31 mouse cellular contexts compared by ENCODE assay signal in the genomic region with DNA sequence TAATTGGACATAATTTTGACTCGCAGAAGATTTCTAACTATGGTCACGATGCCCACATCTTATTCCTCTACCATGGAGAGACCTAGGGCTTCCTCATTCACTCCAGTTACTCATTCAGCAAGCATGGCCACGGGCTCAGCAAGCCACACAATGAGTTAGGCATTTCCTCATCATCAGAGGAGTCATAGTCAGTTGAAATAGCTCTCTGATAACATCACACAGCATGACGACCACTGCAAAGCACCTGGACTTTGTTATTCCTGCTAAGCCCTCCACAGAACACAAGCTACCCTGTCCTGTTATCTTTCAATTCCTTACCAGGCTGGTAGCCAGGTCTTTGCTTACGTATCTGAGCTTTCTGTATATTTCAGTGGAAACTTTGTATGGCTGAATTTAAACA.
DNase-seq lines count a peak whose midpoint lies in the region; ATAC-seq and TF ChIP-seq lines count a peak whose summit lies in the region.
"Had no signal": no experiment of that assay in that cellular context is flagged by ENCODE, and none has a peak within 500 bp of the region (broad histone marks: within the 10 kb centered on the region; RNA-seq: fewer than 3 reads in every experiment).

No protein-coding gene starts in this region.

- no peak overlapping the region for H3K4me2 ChIP-seq in stomach, embryonic 14.5 days (replicated peaks; ENCODE audit: low read depth, low read length)
- no peak overlapping the region for H3K4me2 ChIP-seq in stomach, postnatal 0 days (replicated peaks; ENCODE audit: low read depth)
- no peak overlapping the region for H3K4me2 ChIP-seq in kidney, embryonic 16.5 days (replicated peaks; ENCODE audit: low read depth, low read length)
- H3K4me2 ChIP-seq: embryonic facial prominence, embryonic 12.5 days; forebrain, embryonic 12.5 days; heart, embryonic 11.5 days; hindbrain, embryonic 14.5 days; limb, embryonic 15.5 days; liver, embryonic 13.5 days had no signal

- H3K27me3 ChIP-seq in stomach, embryonic 14.5 days (ENCODE audit: control insufficient read depth, insufficient read depth, low read length), result no peaks in the 10 kb centered on the region
- no peaks in the 10 kb centered on the region for H3K27me3 ChIP-seq in stomach, postnatal 0 days (ENCODE audit: control insufficient read depth, insufficient read depth, low read length)
- no peaks in the 10 kb centered on the region for H3K27me3 ChIP-seq in kidney, embryonic 16.5 days (ENCODE audit: insufficient read depth, low read length)
- H3K27me3 ChIP-seq: embryonic facial prominence, embryonic 12.5 days; forebrain, embryonic 12.5 days; limb, embryonic 15.5 days; liver, embryonic 13.5 days had no signal

- H3K9me3 ChIP-seq in stomach, embryonic 14.5 days (ENCODE audit: control insufficient read depth, low read depth, low read length), result no peaks in the 10 kb centered on the region
- H3K9me3 ChIP-seq in stomach, postnatal 0 days (ENCODE audit: control insufficient read depth, low read length), result no peaks in the 10 kb centered on the region
- H3K9me3 ChIP-seq in kidney, embryonic 16.5 days (ENCODE audit: low read length), result no peaks in the 10 kb centered on the region
- H3K9me3 ChIP-seq: embryonic facial prominence, embryonic 12.5 days; forebrain, embryonic 12.5 days; limb, embryonic 10.5 days; limb, embryonic 15.5 days; liver, embryonic 13.5 days had no signal

- H3K4me3 ChIP-seq in stomach, embryonic 14.5 days (ENCODE audit: low read depth, low read length), result no peak overlapping the region
- H3K4me3 ChIP-seq in stomach, postnatal 0 days (ENCODE audit: low read depth, low read length), result no peak overlapping the region
- no peak overlapping the region for H3K4me3 ChIP-seq in kidney, embryonic 16.5 days (ENCODE audit: low read length)
- H3K4me3 ChIP-seq: embryonic facial prominence, embryonic 12.5 days; forebrain, embryonic 12.5 days; limb, embryonic 10.5 days; limb, embryonic 15.5 days; liver, embryonic 13.5 days had no signal

- no peaks in the 10 kb centered on the region for H3K36me3 ChIP-seq in stomach, embryonic 14.5 days (ENCODE audit: control insufficient read depth, insufficient read depth, low read length)
- H3K36me3 ChIP-seq in stomach, postnatal 0 days (ENCODE audit: control insufficient read depth, insufficient read depth, low read length), result no peaks in the 10 kb centered on the region
- no peaks in the 10 kb centered on the region for H3K36me3 ChIP-seq in kidney, embryonic 16.5 days (ENCODE audit: insufficient read depth, low read length)
- H3K36me3 ChIP-seq: embryonic facial prominence, embryonic 12.5 days; forebrain, embryonic 12.5 days; limb, embryonic 10.5 days; limb, embryonic 15.5 days; liver, embryonic 13.5 days had no signal

- H3K4me1 ChIP-seq in stomach, embryonic 14.5 days (ENCODE audit: control insufficient read depth, insufficient read depth, low read length), result no peaks in the 10 kb centered on the region
- no peaks in the 10 kb centered on the region for H3K4me1 ChIP-seq in stomach, postnatal 0 days (replicated peaks; ENCODE audit: control insufficient read depth, insufficient read depth)
- H3K4me1 ChIP-seq in kidney, embryonic 16.5 days (ENCODE audit: insufficient read depth, low read length), result 0 out of 2 replicates have a peak, but pooled peaks cover 5% of the 10 kb centered on the region
- H3K4me1 ChIP-seq: embryonic facial prominence, embryonic 12.5 days; liver, embryonic 13.5 days had no signal

- TF ChIP-seq CTCF in stomach, postnatal 0 days (IDR thresholded peaks at IDR 0.05; ENCODE audit: low read depth), result no peak

- DNase-seq in stomach, postnatal 0 days (ENCODE audit: low spot score), result no peak
- DNase-seq in Muller cell, postnatal 12 days (ENCODE audit: inconsistent ontology term), result peak; percentile 65
- peak; percentile 36 for DNase-seq in fibroblast of lung, adult 2 months (ENCODE audit: low read depth)
- no peak for DNase-seq in ovary, postnatal 14 days (ENCODE audit: low spot score)
- DNase-seq in right cerebral cortex, postnatal 10 days (ENCODE audit: low spot score in 2 of 2), result no peak
- DNase-seq: adrenal gland, adult 8-10 months; cerebellum, adult 2 months; cerebellum, postnatal 36 days; embryo, embryonic 11 days; forebrain, postnatal 0 days; gastrocnemius, postnatal 10 days; kidney, adult 8-10 months; kidney, postnatal 10 days; layer of hippocampus, postnatal 36 days; liver, embryonic 13.5 days; lung, adult 18-20 months; midbrain, embryonic 14.5 days; retina, postnatal 1 day; thymus, adult 2 months; thymus, postnatal 4 days had no signal

- no peak overlapping the region for H3K27ac ChIP-seq in stomach, embryonic 14.5 days (ENCODE audit: low read length)
- H3K27ac ChIP-seq in stomach, postnatal 0 days (replicated peaks), result no peak overlapping the region
- no peak overlapping the region for H3K27ac ChIP-seq in kidney, embryonic 16.5 days (ENCODE audit: low read length)
- H3K27ac ChIP-seq: embryonic facial prominence, embryonic 12.5 days; forebrain, embryonic 12.5 days; hindbrain, embryonic 14.5 days; limb, embryonic 10.5 days; limb, embryonic 15.5 days; liver, embryonic 13.5 days; macrophage had no signal

- whole genome bisulfite sequencing in stomach, embryonic 14.5 days, result 49% methylated on average over 5 of the region's 5 CpGs
- WGBS in stomach, postnatal 0 days, result 50% methylated on average over 5 of the region's 5 CpGs
- 69% methylated on average over 5 of the region's 5 CpGs for WGBS in kidney, embryonic 16.5 days

- ATAC-seq in stomach, embryonic 14.5 days (ENCODE audit: insufficient number of reproducible peaks, insufficient read depth, low FRiP score, low read depth), result peak; percentile 46; the same call in 1 of the 2 replicates
- ATAC-seq in stomach, postnatal 0 days (ENCODE audit: low FRiP score, low TSS enrichment), result no peak
- ATAC-seq in kidney, embryonic 16.5 days (ENCODE audit: low FRiP score, low TSS enrichment), result no peak
- ATAC-seq: CD4-positive, CD25-positive, alpha-beta regulatory T cell, adult 4 months; forebrain, postnatal 0 days; lung, postnatal 0 days had no signal

- TF ChIP-seq EP300 in stomach, postnatal 0 days (optimal IDR thresholded peaks at IDR 0.05), result no peak

- no peak overlapping the region for H3K9ac ChIP-seq in stomach, embryonic 14.5 days (replicated peaks; ENCODE audit: low read depth, low read length)
- no peak overlapping the region for H3K9ac ChIP-seq in stomach, postnatal 0 days (ENCODE audit: low read length)
- H3K9ac ChIP-seq in kidney, embryonic 16.5 days (replicated peaks; ENCODE audit: low read length), result no peak overlapping the region
- H3K9ac ChIP-seq: embryonic facial prominence, embryonic 12.5 days; forebrain, embryonic 12.5 days; forebrain, postnatal 0 days; hindbrain, embryonic 14.5 days; limb, embryonic 15.5 days; liver, embryonic 13.5 days had no signal

Comparison
In these comparisons a context has a peak if more than half of its experiments do, and no peak if none do; other contexts are left out.
1. DNase-seq: peak in Muller cell, postnatal 12 days (single experiment) and fibroblast of lung, adult 2 months (single experiment); none in stomach, postnatal 0 days (single experiment), ovary, postnatal 14 days (single experiment) and right cerebral cortex, postnatal 10 days (0 of 2).